Mouse (Mus musculus) forebrain, embryonic 11.5 days (tissue): ENCODE measurements around the gene Ttc7b. TPM values are rescaled to one million over a fixed set of nuclear protein-coding genes. Genes with fewer than 3 reads are reported as not detected.

Source experiments
- ATAC-seq: fragments of 200-750 bp; cut with Nextera tagmentation; replicated peaks from 2 replicates; pipeline ENCODE4 v1.8.0; 2017; ENCODE audit warnings: moderate TSS enrichment; ENCODE audit not compliant: low FRiP score
- DNase-seq: peaks from one replicate; pipeline ENCODE4 v3.0.0-alpha.2; 2017; ENCODE audit warnings: low spot score
- H3K27ac ChIP-seq: fragments of 300-500 bp; sonication (generic); 2 replicates; pipeline ENCODE4 v1.5.1; 2014; ENCODE audit warnings: low read depth, low read length
- H3K27me3 ChIP-seq: fragments of 300-500 bp; sonication (generic); 2 replicates; pipeline ENCODE4 v1.6.1; 2014; ENCODE audit warnings: mild to moderate bottlenecking, low read length, mixed read lengths; ENCODE audit not compliant: control insufficient read depth, insufficient read depth
- H3K36me3 ChIP-seq: fragments of 300-500 bp; sonication (generic); 2 replicates; pipeline ENCODE4 v1.6.1; 2014; ENCODE audit warnings: mild to moderate bottlenecking, low read length, moderate library complexity, mixed read lengths; ENCODE audit not compliant: control insufficient read depth, insufficient read depth
- H3K4me1 ChIP-seq: fragments of 300-500 bp; sonication (generic); replicated peaks from 2 replicates; pipeline ENCODE4 v1.6.1; 2014; ENCODE audit warnings: low read length, mixed read lengths; ENCODE audit not compliant: control insufficient read depth, insufficient read depth
- H3K4me2 ChIP-seq: fragments of 300-500 bp; sonication (generic); 2 replicates; pipeline ENCODE4 v1.6.1; 2014; ENCODE audit warnings: low read depth, mild to moderate bottlenecking, low read length, moderate library complexity, mixed read lengths; ENCODE audit not compliant: severe bottlenecking
- H3K4me3 ChIP-seq: fragments of 300-500 bp; sonication (generic); 2 replicates; pipeline ENCODE4 v1.5.1; 2014; ENCODE audit warnings: low read depth, low read length
- H3K9ac ChIP-seq: fragments of 300-500 bp; sonication (generic); 2 replicates; pipeline ENCODE4 v1.6.1; 2014; ENCODE audit warnings: low read length
- H3K9me3 ChIP-seq: fragments of 300-500 bp; sonication (generic); 2 replicates; pipeline ENCODE4 v1.6.1; 2016; ENCODE audit warnings: low read length, mixed read lengths; ENCODE audit not compliant: control insufficient read depth
- WGBS: fragments of 180-500 bp; shearing (Covaris S2); extraction: QIAGEN DNeasy Blood & Tissue Kit; methylation state at CpG from one replicate; pipeline ENCODE4 v1.1.7; 2014; 5-methylcytosine and 5-hydroxymethylcytosine counted together
- polyA plus RNA-seq: library from polyadenylated mRNA; unstranded; fragments of >200 nt; fragmentation: Nextera tagmentation; extraction: Ambion mirVana; gene quantifications from 2 replicates; pipeline ENCODE4 v1.2.1, GENCODE M21; 2014

Ttc7b gene
- polyA plus RNA-seq, 1 experiment from 2014 or later, result 9.5 TPM

DNA sequence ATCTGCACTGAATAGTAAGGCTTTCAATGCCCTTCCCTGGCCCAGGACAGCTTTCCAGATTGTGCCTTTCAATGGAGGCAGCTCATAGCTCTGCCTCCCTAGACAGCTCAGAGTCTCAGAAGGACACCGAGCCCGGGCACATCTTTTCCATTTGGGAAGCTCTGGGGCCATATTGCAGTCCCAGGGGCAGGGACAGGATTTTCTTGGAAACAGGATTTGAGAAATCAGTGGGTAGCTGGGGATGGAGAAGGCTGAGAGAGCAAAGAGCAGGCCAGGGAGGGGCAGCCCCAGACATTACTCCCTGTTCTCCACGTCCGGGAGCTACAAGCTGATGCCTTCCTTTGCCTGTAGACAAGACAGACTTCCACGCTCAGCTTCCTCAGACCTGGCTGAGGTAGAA is 9.0 kb upstream of the Ttc7b start:
- peak; percentile 39 for DNase-seq

GRCm38 (mm10) chr12:100529172-100529571 is 8.5 kb upstream of the Ttc7b start:
- Histone ChIP-seq H3K9me3 (no peaks in the 10 kb centered on the region), H3K27me3 (no peaks in the 10 kb centered on the region), H3K4me2 (no peak overlapping the region), H3K9ac (no peak overlapping the region), H3K4me3 (no peak overlapping the region), H3K27ac (no peak overlapping the region), H3K4me1 (0 out of 2 replicates have a peak, but pooled peaks cover 3% of the 10 kb centered on the region), H3K36me3 (no peaks in the 10 kb centered on the region)
- WGBS, result 26% methylated on average over 8 of the region's 8 CpGs
- ATAC-seq, result no peak
- peak; percentile 62 for DNase-seq

More for the DNA sequence above, 9.0 kb upstream of the Ttc7b start:
- ATAC-seq, result no peak
- H3K27ac ChIP-seq, result no peak overlapping the region
- H3K36me3 ChIP-seq, result no peaks in the 10 kb centered on the region
- H3K4me2 ChIP-seq, result no peak overlapping the region
- 77% methylated on average over 5 of the region's 5 CpGs for WGBS
- no peak overlapping the region for H3K9ac ChIP-seq
- H3K27me3 ChIP-seq, result no peaks in the 10 kb centered on the region
- H3K9me3 ChIP-seq, result no peaks in the 10 kb centered on the region
- H3K4me1 ChIP-seq, result 0 out of 2 replicates have a peak, but pooled peaks cover 3% of the 10 kb centered on the region
- H3K4me3 ChIP-seq, result no peak overlapping the region

DNA sequence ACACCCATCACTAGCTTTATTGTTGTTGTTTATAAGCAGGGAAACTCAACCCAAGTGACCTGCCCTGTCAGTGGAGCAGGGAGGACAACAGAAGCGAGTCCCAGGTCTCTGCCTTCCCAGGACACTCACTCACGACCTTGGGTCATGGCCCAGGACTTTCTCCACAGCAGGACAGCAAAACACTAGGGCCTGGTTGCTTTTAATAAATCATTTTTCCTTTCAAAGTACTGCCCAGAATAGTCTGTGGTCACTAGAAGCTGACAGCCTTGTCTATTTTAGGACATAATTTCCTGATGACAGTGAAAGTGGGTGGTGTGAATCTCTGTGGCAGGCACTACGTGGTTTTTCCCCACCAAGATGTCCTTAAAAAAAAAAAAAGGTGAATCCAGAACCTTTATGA is 7.6 kb upstream of the Ttc7b start:
- no peak overlapping the region for H3K9ac ChIP-seq
- ATAC-seq, result 0 out of 2 replicates have a peak, but pooled peaks have one; percentile 25
- H3K36me3 ChIP-seq, result no peaks in the 10 kb centered on the region
- H3K27me3 ChIP-seq, result no peaks in the 10 kb centered on the region
- H3K4me2 ChIP-seq, result peak overlapping the region; percentile 41; the same call in 1 of the 2 replicates
- no peak overlapping the region for H3K4me3 ChIP-seq
- 69% methylated on average over 3 of the region's 3 CpGs for WGBS
- DNase-seq, result peak; percentile 43
- 0 out of 2 replicates have a peak, but pooled peaks cover 3% of the 10 kb centered on the region for H3K4me1 ChIP-seq
- no peak overlapping the region for H3K27ac ChIP-seq
- no peaks in the 10 kb centered on the region for H3K9me3 ChIP-seq

DNA sequence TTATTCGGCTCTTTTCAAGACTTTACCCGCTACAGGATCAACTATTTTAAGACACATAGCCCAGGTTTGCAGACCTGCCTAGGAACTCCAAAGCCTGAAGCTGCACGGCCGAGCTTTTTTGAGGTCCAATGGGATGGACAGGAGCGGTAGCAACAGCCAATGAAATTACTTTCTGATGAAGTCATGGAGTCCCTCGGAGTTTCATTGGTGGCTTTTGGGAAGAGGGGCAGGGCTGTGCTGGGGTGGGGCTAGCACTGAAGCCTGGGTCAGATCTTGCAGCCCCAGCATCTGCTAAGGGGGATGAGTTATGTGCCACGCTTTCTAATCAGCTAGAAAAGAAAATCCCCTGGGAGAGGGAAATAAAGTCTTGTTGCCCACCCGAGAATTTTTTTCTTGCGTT is 7.1 kb upstream of the Ttc7b start:
- H3K9me3 ChIP-seq, result no peaks in the 10 kb centered on the region
- H3K36me3 ChIP-seq, result no peaks in the 10 kb centered on the region
- no peak overlapping the region; the same call in 1 of the 2 replicates for H3K4me3 ChIP-seq
- DNase-seq, result peak; percentile 78
- H3K27me3 ChIP-seq, result no peaks in the 10 kb centered on the region
- H3K9ac ChIP-seq, result no peak overlapping the region
- H3K27ac ChIP-seq, result no peak overlapping the region
- ATAC-seq, result peak; percentile 99
- H3K4me1 ChIP-seq, result 0 out of 2 replicates have a peak, but pooled peaks cover 3% of the 10 kb centered on the region
- 13% methylated on average over 9 of the region's 9 CpGs for WGBS
- H3K4me2 ChIP-seq, result peak overlapping the region; percentile 41

DNA sequence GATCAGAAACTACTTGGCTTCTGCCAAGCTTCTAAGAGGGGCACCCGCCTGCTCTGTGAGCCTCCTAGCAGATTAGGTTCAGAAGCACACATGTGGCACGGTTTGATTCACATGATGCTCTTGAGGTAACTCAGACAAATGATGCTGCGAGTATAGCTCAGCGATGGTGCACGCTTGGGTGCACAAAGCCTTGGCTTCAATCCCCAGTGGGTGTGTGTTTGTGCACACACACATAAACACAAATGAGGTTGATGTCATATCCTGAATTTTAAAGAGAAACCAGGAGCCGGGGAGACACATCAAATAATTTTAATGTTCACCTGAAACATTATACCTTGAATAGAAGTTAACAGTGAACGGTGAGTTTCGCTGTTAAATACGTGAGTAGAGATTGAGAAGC is 6.6 kb upstream of the Ttc7b start:
- 0 out of 2 replicates have a peak, but pooled peaks cover 3% of the 10 kb centered on the region for H3K4me1 ChIP-seq
- H3K27ac ChIP-seq, result no peak overlapping the region
- WGBS, result 74% methylated on average over 9 of the region's 9 CpGs
- ATAC-seq, result no peak
- no peaks in the 10 kb centered on the region for H3K36me3 ChIP-seq
- peak overlapping the region; percentile 41 for H3K4me2 ChIP-seq
- H3K9me3 ChIP-seq, result no peaks in the 10 kb centered on the region
- no peak overlapping the region; the same call in 1 of the 2 replicates for H3K4me3 ChIP-seq
- DNase-seq, result no peak
- no peaks in the 10 kb centered on the region for H3K27me3 ChIP-seq
- no peak overlapping the region for H3K9ac ChIP-seq

- 64% methylated on average over 1 of the region's 1 CpGs for WGBS
- Histone ChIP-seq H3K9me3 (no peaks in the 10 kb centered on the region), H3K27me3 (no peaks in the 10 kb centered on the region), H3K4me1 (0 out of 2 replicates have a peak, but pooled peaks cover 3% of the 10 kb centered on the region), H3K27ac (no peak overlapping the region), H3K9ac (no peak overlapping the region), H3K4me3 (no peak overlapping the region), H3K4me2 (no peak overlapping the region), H3K36me3 (no peaks in the 10 kb centered on the region)
- DNase-seq, result no peak
- ATAC-seq, result no peak
These were observed 5.3 kb upstream of the Ttc7b start for GRCm38 (mm10) chr12:100525939-100526338.

DNA sequence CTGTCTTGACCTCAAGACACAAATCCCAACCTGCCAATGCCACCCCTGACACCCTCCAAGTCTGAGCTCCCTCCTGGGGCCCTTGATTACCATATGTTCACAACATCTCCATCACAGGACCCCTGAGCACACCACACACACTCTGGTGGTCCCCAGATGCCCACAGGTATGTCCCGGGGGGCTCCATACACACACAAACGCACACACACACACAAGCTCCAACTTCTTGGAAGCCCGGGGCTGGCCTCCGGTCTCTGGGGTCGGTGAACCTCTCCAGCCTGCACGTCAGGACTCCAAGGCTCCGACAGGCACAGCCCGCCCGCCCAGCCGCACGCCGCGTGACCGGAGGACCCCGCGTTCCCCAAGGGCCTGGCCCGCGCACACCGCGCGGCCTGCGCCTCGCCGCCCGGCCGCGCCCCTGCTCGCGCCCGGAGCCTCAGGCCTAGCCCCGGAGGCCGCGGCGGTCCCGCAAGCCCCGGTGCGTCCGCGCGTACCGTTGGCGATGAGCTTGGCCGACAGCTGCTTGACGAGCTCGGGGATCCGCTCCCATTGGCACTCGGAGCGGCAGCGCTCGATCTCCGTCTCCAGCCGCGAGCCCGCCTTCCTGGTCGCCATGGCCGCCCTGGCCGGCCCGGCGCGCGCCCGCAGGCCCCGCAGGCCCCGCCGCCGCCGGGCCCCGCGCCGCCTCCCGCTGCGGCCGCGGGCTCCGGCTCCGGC is 391 bp downstream of the Ttc7b start:
- H3K9ac ChIP-seq, result peak overlapping the region; percentile 95
- no peaks in the 10 kb centered on the region for H3K36me3 ChIP-seq
- peak overlapping the region; percentile 88 for H3K4me3 ChIP-seq
- H3K27me3 ChIP-seq, result no peaks in the 10 kb centered on the region
- DNase-seq (peak; percentile 76), ATAC-seq (peak; percentile 76)
- under 1% methylated on average over 63 of the region's 76 CpGs for WGBS
- H3K27ac ChIP-seq, result peak overlapping the region; percentile 66
- H3K4me1 ChIP-seq, result peaks cover 2% of the 10 kb centered on the region; the same call in 1 of the 2 replicates
- peak overlapping the region; percentile 59 for H3K4me2 ChIP-seq
- H3K9me3 ChIP-seq, result no peaks in the 10 kb centered on the region

- peak overlapping the region; percentile 88 for H3K4me3 ChIP-seq
- 59% methylated on average over 7 of the region's 7 CpGs for WGBS
- no peaks in the 10 kb centered on the region for H3K36me3 ChIP-seq
- H3K27ac ChIP-seq, result no peak overlapping the region
- H3K4me2 ChIP-seq, result peak overlapping the region; percentile 59
- no peaks in the 10 kb centered on the region for H3K27me3 ChIP-seq
- DNase-seq (no peak), ATAC-seq (peak; percentile 24; the same call in 1 of the 2 replicates)
- peaks cover 2% of the 10 kb centered on the region; the same call in 1 of the 2 replicates for H3K4me1 ChIP-seq
- H3K9me3 ChIP-seq, result no peaks in the 10 kb centered on the region
- peak overlapping the region; percentile 95 for H3K9ac ChIP-seq
These were observed 946 bp downstream of the Ttc7b start for GRCm38 (mm10) chr12:100519684-100520076.
